Mouse (Mus musculus): Measurements from ENCODE around the gene Ftcd. TPM values are rescaled to one million over a fixed set of nuclear protein-coding genes. Genes with fewer than 3 reads are reported as not detected.

The Ftcd gene
- not detected for polyA plus RNA-seq (2017; shearing (Covaris generic))

GRCm38 (mm10) chr10:76575374-76575773 is at the start of gene Ftcd:
Gene Ftcd, plus strand, starts transcription at chr10:76575648.

GRCm38 (mm10) chr10:76531375-76531774 is 44.1 kb upstream of the Ftcd start, which contains the start of gene Lss:
Gene Lss, plus strand, starts transcription at chr10:76531588.

GRCm38 (mm10) chr10:76561972-76562371 is 13.5 kb upstream of the Ftcd start, which contains the start of gene Spatc1l:
Gene Spatc1l, plus strand, starts transcription at chr10:76562272.

DNA sequence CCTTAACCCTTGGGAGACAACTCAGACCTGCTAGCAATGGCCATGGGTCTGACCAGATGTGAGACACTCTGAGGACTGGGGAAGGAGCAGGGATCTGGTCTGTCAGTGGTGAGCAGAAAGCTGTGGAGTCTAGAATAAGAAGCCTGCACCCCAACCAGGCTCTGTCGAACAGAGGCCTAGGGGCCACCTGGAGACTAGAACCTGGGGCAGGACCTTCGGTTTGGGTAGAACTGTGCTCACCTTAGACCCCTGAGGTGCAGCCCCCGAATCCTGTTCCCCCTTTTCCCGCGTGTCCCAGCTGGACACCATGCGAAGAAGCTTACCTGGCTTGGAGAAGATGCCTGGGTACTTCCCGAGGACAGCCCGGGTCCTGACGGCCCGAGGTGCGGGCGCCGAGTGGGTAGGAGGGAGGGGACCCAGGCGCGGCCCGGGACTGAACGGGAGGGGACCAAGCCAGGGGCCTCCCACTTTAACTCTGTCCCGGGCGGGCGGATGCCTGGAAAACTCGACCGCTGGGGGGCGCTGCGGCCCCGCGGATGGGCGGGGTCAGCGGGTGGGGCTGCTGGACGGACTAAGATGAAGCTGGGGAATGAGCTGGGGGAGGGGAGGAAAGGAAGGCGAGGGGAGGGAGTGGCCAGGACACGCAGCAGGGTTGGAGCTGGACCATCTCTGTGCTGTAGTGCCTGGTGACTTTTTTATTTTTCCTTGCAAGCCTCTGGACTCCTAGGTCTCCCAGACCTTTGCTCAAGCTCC is 47.7 kb downstream of the Ftcd start, which contains the start of gene Col6a2:
TSS of gene Col6a2 (minus strand) at position 703 of the 753 bp plus-strand sequence.

Other genes starting within 250 kb of the Ftcd start
- 2.0 TPM for gene Dip2a, start 230.4 kb upstream of the Ftcd start, polyA plus RNA-seq (2017; shearing (Covaris generic))
- gene AC141477.1, start 135.2 kb upstream of the Ftcd start, polyA plus RNA-seq (2017; shearing (Covaris generic)), result 12.6 TPM
- 25.2 TPM for gene Pcnt, start 132.9 kb upstream of the Ftcd start, polyA plus RNA-seq (2017; shearing (Covaris generic))
- gene 2610028H24Rik, start 126.6 kb upstream of the Ftcd start, polyA plus RNA-seq (2017; shearing (Covaris generic)), result not detected
- gene Mcm3ap, start 106.7 kb upstream of the Ftcd start, polyA plus RNA-seq (2017; shearing (Covaris generic)), result 84.4 TPM
- 5.0 TPM for gene Ybey, start 106.5 kb upstream of the Ftcd start, polyA plus RNA-seq (2017; shearing (Covaris generic))
- 24.6 TPM for gene Lss, start 44.1 kb upstream of the Ftcd start, polyA plus RNA-seq (2017; shearing (Covaris generic))
- not detected for gene Spatc1l, start 13.4 kb upstream of the Ftcd start, polyA plus RNA-seq (2017; shearing (Covaris generic))
- not detected for gene Col6a2, start 48.0 kb downstream of the Ftcd start, polyA plus RNA-seq (2017; shearing (Covaris generic))
- not detected for gene Col6a1, start 150.5 kb downstream of the Ftcd start, polyA plus RNA-seq (2017; shearing (Covaris generic))